Mouse (Mus musculus): ENCODE results near the gene Gm6408. TPM values are rescaled to one million over a fixed set of nuclear protein-coding genes. Genes with fewer than 3 reads are reported as not detected.

Gm6408 gene
- total RNA-seq, 2 experiments from 2014 or later, result not detected

Other genes starting within 250 kb of the Gm6408 start
- 1 to 10 TPM; 1.6 TPM for gene Wasf3, start 97.0 kb upstream of the Gm6408 start, total RNA-seq (2021)
- gene Gm6370, start 9.4 kb downstream of the Gm6408 start, total RNA-seq (2021), result not detected
- gene 4930449I24Rik, start 20.4 kb downstream of the Gm6408 start, total RNA-seq (2021), result not detected
- not detected for gene Gm3402, start 32.2 kb downstream of the Gm6408 start, total RNA-seq (2021)
- not detected for gene Gm3404, start 43.8 kb downstream of the Gm6408 start, total RNA-seq (2021)
- not detected for gene Gm3409, start 55.7 kb downstream of the Gm6408 start, total RNA-seq (2021)
- not detected for gene Gm3415, start 74.2 kb downstream of the Gm6408 start, total RNA-seq (2021)
- gene Gpr12, start 103.3 kb downstream of the Gm6408 start, total RNA-seq (2021), result under 1 TPM in 1 of 2 experiments, not detected in 1; 0.36 TPM

All from gastrocnemius, postnatal 10 days (tissue).